Mouse (Mus musculus) kidney, embryonic 14.5 days (tissue): ENCODE data around the gene Prn. TPM values are rescaled to one million over a fixed set of nuclear protein-coding genes. Genes with fewer than 3 reads are reported as not detected.

Experiments used
- ATAC-seq: fragments of 200-750 bp; cut with Nextera tagmentation; 2 replicates; pipeline ENCODE4 v1.8.0; 2017; ENCODE audit warnings: moderate number of reproducible peaks, mild to moderate bottlenecking, moderate TSS enrichment, moderate library complexity; ENCODE audit not compliant: low FRiP score, low TSS enrichment
- H3K27ac ChIP-seq: fragments of 300-500 bp; sonication (generic); 2 replicates; pipeline ENCODE4 v1.5.1; 2014; ENCODE audit warnings: low read depth, mild to moderate bottlenecking, low read length, moderate library complexity, mixed read lengths
- H3K27me3 ChIP-seq: fragments of 300-500 bp; sonication (generic); 2 replicates; pipeline ENCODE4 v1.6.1; 2014; ENCODE audit warnings: mild to moderate bottlenecking, low read length; ENCODE audit not compliant: control insufficient read depth, insufficient read depth
- H3K36me3 ChIP-seq: fragments of 300-500 bp; sonication (generic); 2 replicates; pipeline ENCODE4 v1.6.1; 2014; ENCODE audit warnings: low read length, mixed read lengths; ENCODE audit not compliant: control insufficient read depth, insufficient read depth
- H3K4me1 ChIP-seq: fragments of 300-500 bp; sonication (generic); 2 replicates; pipeline ENCODE4 v1.6.1; 2014; ENCODE audit warnings: low read length, mixed read lengths; ENCODE audit not compliant: control insufficient read depth, insufficient read depth
- H3K4me2 ChIP-seq: fragments of 300-500 bp; sonication (generic); replicated peaks from 2 replicates; pipeline ENCODE4 v1.6.1; 2014; ENCODE audit warnings: low read depth, mild to moderate bottlenecking, low read length
- H3K4me3 ChIP-seq: fragments of 300-500 bp; sonication (generic); 2 replicates; pipeline ENCODE4 v1.5.1; 2014; ENCODE audit warnings: mild to moderate bottlenecking, low read length
- H3K9ac ChIP-seq: fragments of 300-500 bp; sonication (generic); 2 replicates; pipeline ENCODE4 v1.6.1; 2014; ENCODE audit warnings: low read depth, mild to moderate bottlenecking, low read length, moderate library complexity
- H3K9me3 ChIP-seq: fragments of 300-500 bp; sonication (generic); 2 replicates; pipeline ENCODE4 v1.6.1; 2016; ENCODE audit warnings: low read length; ENCODE audit not compliant: control insufficient read depth
- WGBS: fragments of 180-500 bp; shearing (Covaris S2); extraction: QIAGEN DNeasy Blood & Tissue Kit; methylation state at CpG from one replicate; pipeline ENCODE4 v1.1.7; 2014; 5-methylcytosine and 5-hydroxymethylcytosine counted together
- polyA plus RNA-seq: library from polyadenylated mRNA; unstranded; fragments of >200 nt; fragmentation: Nextera tagmentation; extraction: Ambion mirVana; gene quantifications from 2 replicates; pipeline ENCODE4 v1.2.1, GENCODE M21; 2014

Gene Prn
- polyA plus RNA-seq, 1 experiment from 2014 or later: not detected

- 81% methylated on average over 2 of the region's 2 CpGs for WGBS
- H3K27me3 ChIP-seq: no peaks in the 10 kb centered on the region
- no peak for ATAC-seq
These were observed 51.9 kb downstream of the Prn start for GRCm38 (mm10) chr2:131961671-131962070.

GRCm38 (mm10) chr2:131970597-131970996, 60.8 kb downstream of the Prn start:
- Histone ChIP-seq H3K4me3 (no peak overlapping the region), H3K27ac (no peak overlapping the region), H3K36me3 (no peaks in the 10 kb centered on the region), H3K9ac (no peak overlapping the region), H3K9me3 (no peaks in the 10 kb centered on the region), H3K27me3 (no peaks in the 10 kb centered on the region), H3K4me1 (no peaks in the 10 kb centered on the region), H3K4me2 (no peak overlapping the region)
- WGBS: 91% methylated on average over 2 of the region's 2 CpGs
- no peak for ATAC-seq

More at GRCm38 (mm10) chr2:131961671-131962070, 51.9 kb downstream of the Prn start:
- Histone ChIP-seq H3K4me1 (no peaks in the 10 kb centered on the region), H3K9ac (no peak overlapping the region), H3K4me3 (no peak overlapping the region), H3K27ac (no peak overlapping the region), H3K36me3 (no peaks in the 10 kb centered on the region), H3K4me2 (no peak overlapping the region), H3K9me3 (no peaks in the 10 kb centered on the region)

DNA sequence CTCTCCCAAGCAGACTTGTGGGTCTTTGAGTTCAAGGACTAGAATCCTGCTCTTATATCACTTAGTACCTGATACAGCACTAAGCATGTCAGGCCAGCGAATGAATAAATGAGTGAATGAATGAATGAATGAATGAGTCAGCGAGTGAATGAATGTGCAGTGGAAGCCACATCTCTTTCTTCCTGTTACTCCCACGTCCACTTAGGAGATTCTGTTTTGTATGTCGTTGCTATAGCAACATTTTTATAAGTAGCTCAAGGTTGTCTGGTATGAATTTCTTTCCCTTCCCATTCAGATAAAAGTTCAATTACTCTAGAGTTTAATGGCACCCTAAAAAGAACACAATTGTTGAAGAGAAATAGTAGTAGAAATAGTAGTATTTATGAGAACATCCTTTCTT, 61.3 kb downstream of the Prn start:
- WGBS: 86% methylated on average over 4 of the region's 4 CpGs
- H3K27ac ChIP-seq: no peak overlapping the region
- ATAC-seq: no peak
- no peak overlapping the region for H3K4me2 ChIP-seq
- H3K4me3 ChIP-seq: no peak overlapping the region
- no peaks in the 10 kb centered on the region for H3K4me1 ChIP-seq
- H3K27me3 ChIP-seq: no peaks in the 10 kb centered on the region
- H3K36me3 ChIP-seq: no peaks in the 10 kb centered on the region
- no peaks in the 10 kb centered on the region for H3K9me3 ChIP-seq
- no peak overlapping the region for H3K9ac ChIP-seq

GRCm38 (mm10) chr2:131976663-131977062, 66.9 kb downstream of the Prn start:
- H3K4me2 ChIP-seq: no peak overlapping the region
- no peak overlapping the region for H3K9ac ChIP-seq
- no peak overlapping the region for H3K27ac ChIP-seq
- peaks cover 8% of the 10 kb centered on the region; the same call in 1 of the 2 replicates for H3K9me3 ChIP-seq
- H3K27me3 ChIP-seq: no peaks in the 10 kb centered on the region
- no peak overlapping the region for H3K4me3 ChIP-seq
- no peaks in the 10 kb centered on the region for H3K4me1 ChIP-seq
- ATAC-seq: no peak
- H3K36me3 ChIP-seq: no peaks in the 10 kb centered on the region
- WGBS: 76% methylated on average over 3 of the region's 3 CpGs

DNA sequence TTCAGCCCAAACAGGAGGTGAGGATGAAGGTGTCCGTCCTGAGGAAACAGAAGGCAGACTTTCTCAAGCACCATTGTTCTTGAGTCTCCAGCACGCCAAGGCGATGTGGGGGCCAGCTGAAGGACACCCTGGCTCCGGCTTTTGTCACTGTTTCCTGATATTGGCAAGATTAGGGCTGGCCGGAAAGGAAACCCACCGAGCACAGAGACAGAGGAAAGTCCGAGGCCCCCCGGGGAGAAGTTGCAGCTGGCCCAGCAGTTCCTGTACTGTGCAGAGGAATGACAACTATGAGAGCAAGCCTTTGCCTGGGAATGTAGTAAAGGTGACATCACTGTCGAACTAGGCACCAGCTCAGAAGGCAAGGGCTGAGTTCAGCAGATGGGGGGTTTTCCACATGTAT, 71.1 kb downstream of the Prn start:
- WGBS: 49% methylated on average over 9 of the region's 9 CpGs
- ATAC-seq: peak; percentile 60
- Histone ChIP-seq H3K4me1 (no peaks in the 10 kb centered on the region), H3K9me3 (peaks cover 8% of the 10 kb centered on the region; the same call in 1 of the 2 replicates), H3K27ac (no peak overlapping the region), H3K36me3 (no peaks in the 10 kb centered on the region), H3K27me3 (no peaks in the 10 kb centered on the region), H3K4me3 (no peak overlapping the region), H3K9ac (no peak overlapping the region), H3K4me2 (no peak overlapping the region)

GRCm38 (mm10) chr2:131982546-131983196, 72.9 kb downstream of the Prn start:
- ATAC-seq: peak; percentile 83
- WGBS: 24% methylated on average over 6 of the region's 6 CpGs
- peaks cover 3% of the 10 kb centered on the region; the same call in 1 of the 2 replicates for H3K9me3 ChIP-seq

GRCm38 (mm10) chr2:131987950-131988349, 78.2 kb downstream of the Prn start:
- no peaks in the 10 kb centered on the region for H3K4me1 ChIP-seq
- H3K36me3 ChIP-seq: no peaks in the 10 kb centered on the region
- H3K4me2 ChIP-seq: no peak overlapping the region
- WGBS: 45% methylated on average over 3 of the region's 3 CpGs
- H3K9me3 ChIP-seq: no peaks in the 10 kb centered on the region
- H3K9ac ChIP-seq: no peak overlapping the region
- H3K27me3 ChIP-seq: no peaks in the 10 kb centered on the region
- no peak for ATAC-seq
- no peak overlapping the region for H3K27ac ChIP-seq
- no peak overlapping the region for H3K4me3 ChIP-seq

More at GRCm38 (mm10) chr2:131982546-131983196, 72.9 kb downstream of the Prn start:
- Histone ChIP-seq H3K36me3 (no peaks in the 10 kb centered on the region), H3K27ac (no peak overlapping the region), H3K4me1 (no peaks in the 10 kb centered on the region), H3K4me2 (no peak overlapping the region), H3K4me3 (no peak overlapping the region), H3K9ac (no peak overlapping the region), H3K27me3 (no peaks in the 10 kb centered on the region)

GRCm38 (mm10) chr2:131988550-131988949, 78.8 kb downstream of the Prn start:
- Histone ChIP-seq H3K9me3 (no peaks in the 10 kb centered on the region), H3K4me3 (no peak overlapping the region), H3K27me3 (no peaks in the 10 kb centered on the region), H3K4me2 (no peak overlapping the region), H3K27ac (no peak overlapping the region), H3K9ac (no peak overlapping the region), H3K4me1 (peaks cover 4% of the 10 kb centered on the region; the same call in 1 of the 2 replicates), H3K36me3 (no peaks in the 10 kb centered on the region)
- WGBS: 61% methylated on average over 2 of the region's 2 CpGs
- no peak for ATAC-seq

GRCm38 (mm10) chr2:131992487-131992886, 82.7 kb downstream of the Prn start:
- Histone ChIP-seq H3K9ac (no peak overlapping the region), H3K27me3 (no peaks in the 10 kb centered on the region), H3K4me3 (no peak overlapping the region), H3K36me3 (no peaks in the 10 kb centered on the region), H3K4me1 (peaks cover 18% of the 10 kb centered on the region; the same call in 1 of the 2 replicates), H3K9me3 (no peaks in the 10 kb centered on the region), H3K27ac (no peak overlapping the region), H3K4me2 (no peak overlapping the region)
- ATAC-seq: no peak
- WGBS: 87% methylated on average over 2 of the region's 2 CpGs
